Mouse (Mus musculus): ENCODE data around the gene Cend1.

- TF ChIP-seq CTCF (IDR thresholded peaks at IDR 0.05; ENCODE audit: control insufficient read depth, insufficient read depth, low read length) = no peak
- TF ChIP-seq POLR2A (IDR thresholded peaks at IDR 0.05; ENCODE audit: borderline replicate concordance, control insufficient read depth, low read depth, low read length) = no peak
These were observed 12.9 kb upstream of the Cend1 start for GRCm38 (mm10) chr7:141442199-141442598.
